Mouse (Mus musculus): ENCODE measurements around the gene L3mbtl3.

The L3mbtl3 gene

DNA sequence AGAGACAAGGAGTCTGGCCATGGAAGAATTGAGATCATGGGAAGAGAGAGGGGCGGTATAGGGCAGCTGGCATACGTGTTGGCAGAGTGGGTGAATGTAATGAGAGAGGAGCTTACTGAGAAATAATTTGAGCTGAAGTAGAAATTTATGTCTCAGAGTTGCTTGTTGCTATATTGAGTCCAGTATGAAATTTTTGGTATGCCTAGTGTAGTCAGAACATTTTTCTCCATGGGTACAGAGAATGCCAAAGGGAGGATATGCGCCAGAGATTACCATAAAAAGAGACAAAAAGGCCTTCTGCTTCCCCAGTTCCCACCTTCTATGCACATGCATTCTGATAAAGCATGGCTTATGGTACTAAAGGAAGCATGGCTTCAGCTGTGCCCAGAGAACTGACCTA, 132.6 kb downstream of the L3mbtl3 start:
- no peak for DNase-seq (ENCODE audit: low read depth)

DNA sequence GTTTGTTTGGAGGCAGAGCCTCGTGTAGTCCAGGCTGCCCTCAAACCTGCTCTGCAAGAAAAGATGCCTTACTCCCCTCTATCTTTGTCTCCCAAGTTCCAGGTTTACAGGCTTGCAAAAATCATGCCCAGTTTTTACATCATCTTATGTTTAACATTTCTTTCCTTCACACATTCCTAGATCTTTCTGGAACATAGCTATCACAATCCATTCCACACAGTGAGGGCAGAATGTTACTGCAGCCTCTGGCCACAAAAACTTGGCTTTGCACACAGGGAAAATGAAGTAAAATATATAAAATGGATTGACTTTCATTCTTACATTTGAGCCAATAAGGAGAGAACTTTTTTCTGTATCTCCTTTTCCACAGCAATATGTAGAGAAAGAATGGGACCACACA, 136.7 kb downstream of the L3mbtl3 start:
- no peak for DNase-seq (ENCODE audit: low read depth)

DNA sequence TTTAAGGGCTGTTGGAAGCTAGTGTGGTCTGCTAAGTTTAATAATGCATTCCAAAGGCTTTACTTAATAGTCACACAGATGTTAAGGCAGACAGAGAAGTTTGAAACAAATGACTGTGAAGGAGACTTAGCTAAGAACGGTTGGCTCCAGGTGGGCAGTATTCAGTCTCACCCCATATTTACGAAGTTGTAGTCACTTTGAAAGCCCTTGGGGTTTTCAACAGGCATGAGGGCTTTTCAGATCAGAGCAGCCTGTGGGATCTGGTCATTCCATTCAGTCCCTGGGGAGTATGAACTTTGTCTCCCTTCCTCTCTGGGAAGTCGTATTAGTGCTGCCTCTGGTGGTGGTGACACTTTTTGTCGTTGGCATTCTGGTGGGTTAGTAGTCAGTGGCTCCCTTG, 137.2 kb downstream of the L3mbtl3 start:
- no peak for DNase-seq (ENCODE audit: low read depth)

DNA sequence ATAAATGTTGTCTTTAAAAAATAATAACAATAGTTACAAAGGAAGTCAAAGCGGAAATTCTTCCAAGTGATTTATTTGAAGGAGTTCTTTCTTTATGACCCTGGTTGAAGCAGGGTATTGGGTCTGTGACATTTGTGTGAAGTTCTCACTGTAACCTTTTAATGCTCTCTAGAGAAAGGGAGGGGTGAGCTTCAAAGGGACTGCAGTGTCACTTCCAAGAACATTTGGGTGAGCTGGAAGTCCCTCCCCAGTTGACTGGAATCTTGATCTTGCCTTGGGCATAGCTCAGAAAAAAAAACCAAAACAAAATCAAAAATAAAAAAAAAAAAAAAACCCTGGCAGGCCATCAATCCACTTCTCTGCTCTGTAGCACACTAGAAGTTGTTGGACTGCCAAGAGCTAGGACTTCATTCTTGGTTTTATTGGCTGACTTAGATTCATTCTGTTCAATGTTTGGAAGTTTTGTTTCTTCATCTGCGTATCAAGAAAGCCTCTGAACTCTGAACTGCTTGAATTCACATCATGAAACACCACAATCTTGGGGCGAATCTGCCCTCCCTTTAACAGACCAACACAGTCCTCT, 143.6 kb downstream of the L3mbtl3 start:
- DNase-seq (ENCODE audit: low read depth): no peak

DNA sequence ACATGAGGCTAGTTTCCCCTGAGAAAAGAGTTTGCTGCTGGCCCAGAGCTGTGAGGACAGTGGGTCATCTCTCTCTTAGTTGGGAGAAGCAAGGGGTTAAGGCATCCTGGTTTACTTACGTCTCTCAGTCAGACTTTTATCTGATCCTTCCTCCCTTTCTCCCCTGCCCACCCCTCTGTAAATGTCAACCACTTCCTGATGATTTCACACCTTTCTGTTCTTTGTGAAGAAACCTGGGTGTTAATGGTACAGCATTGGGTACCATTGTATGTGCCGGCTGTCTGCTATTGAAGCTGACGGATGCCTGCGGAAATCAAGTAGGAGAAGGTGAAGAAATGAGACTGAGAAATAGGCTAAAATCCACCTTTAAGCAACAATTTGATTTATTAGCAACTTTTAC, 146.3 kb downstream of the L3mbtl3 start, which contains the start of gene Samd3:
Gene Samd3, plus strand, starts transcription at position 220 of the 400 bp plus-strand sequence.
- no peak for DNase-seq (ENCODE audit: low read depth)

DNA sequence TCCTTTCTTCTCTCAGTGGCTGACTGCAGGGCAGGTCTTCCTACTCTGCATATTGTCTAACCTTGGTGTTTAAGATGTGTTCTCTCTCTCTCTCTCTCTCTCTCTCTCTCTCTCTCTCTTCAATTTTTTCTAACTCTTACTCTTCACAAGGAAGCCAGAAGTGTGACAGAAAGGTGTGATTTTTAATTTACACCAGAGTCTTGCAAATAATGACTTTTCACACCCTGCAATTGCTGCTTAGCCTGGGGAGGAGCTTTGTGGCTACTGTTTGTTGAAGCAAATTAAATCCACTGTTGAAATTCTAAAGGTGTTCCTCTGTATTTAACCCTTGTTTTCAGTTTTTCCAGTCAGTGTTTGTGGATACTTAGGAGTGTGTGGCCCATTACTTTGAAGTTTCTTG, 147.6 kb downstream of the L3mbtl3 start:
- DNase-seq (ENCODE audit: low read depth): no peak

DNA sequence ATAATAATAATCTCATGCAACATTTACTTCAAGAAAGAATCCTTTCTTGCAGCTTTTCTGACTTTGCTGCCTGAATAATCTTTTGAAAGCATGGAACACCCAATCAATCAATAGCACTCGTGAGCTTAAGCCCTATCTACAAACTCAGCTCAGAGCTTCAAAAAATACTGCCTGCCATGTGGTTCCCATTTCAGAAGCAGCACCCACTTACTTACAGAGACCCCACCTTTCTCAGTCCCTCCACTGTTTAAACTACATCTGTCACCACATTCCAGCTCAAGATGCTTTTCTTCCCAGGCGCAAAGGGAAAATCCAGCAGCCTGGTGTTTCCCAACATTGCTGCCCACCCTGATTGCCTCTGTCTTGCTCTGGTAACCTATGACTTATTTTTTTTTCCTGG, 149.0 kb downstream of the L3mbtl3 start:
- DNase-seq (ENCODE audit: low read depth): no peak

DNA sequence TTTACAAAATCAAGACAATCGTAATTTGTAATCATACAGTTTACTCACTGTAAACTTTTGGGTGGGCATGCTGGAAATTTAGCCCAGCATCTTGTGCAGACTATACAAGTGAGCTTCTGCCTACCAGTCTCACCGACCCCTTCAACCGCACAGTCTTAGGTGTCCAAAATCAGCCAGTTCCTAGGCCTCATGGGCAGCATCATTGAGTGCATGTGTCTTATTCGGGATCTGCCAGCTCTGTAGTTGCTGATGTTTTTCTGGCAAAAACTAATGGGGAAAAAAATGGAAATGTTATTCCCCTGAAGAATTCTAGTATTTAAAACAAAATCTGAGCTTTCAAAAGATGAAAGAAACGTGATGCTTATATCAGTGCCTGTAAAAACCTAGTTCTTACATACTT, 149.5 kb downstream of the L3mbtl3 start:
- no peak for DNase-seq (ENCODE audit: low read depth)

Measured in c-Kit-positive CD71-positive TER-119-negative erythroid progenitor cells, embryonic 14.5 days (primary cell).